In the genomic region with DNA sequence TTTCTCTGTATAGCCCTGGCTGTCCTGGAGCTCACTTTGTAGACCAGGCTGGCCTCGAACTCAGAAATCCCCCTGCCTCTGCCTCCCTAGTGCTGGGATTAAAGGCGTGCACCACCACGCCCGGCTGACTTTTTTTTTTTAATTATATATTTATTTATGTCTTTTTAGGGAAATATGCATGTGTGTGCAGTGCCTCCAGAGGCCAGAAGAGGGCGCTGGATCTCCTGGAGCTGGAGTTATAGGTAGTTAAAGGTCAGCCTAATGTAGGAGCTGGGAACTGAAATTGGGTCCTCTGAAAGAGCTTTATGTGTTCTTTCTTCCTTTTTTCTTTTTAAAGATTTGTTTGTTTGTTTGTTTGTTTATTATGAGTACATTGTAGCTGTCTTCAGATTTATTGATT, we compare ENCODE assay signal across 7 mouse cellular contexts. TPM values are rescaled to one million over a fixed set of nuclear protein-coding genes. Genes with fewer than 3 reads are reported as not detected.
DNase-seq lines count a peak whose midpoint lies in the region; ATAC-seq and TF ChIP-seq lines count a peak whose summit lies in the region.
"Not testable (repeated sequence)": the region's sequence is repeated elsewhere in the genome, so short reads cannot be mapped to it uniquely, and the experiment has no call there.

No protein-coding gene starts in this region.

- not testable (repeated sequence) for TF ChIP-seq EP300 in lung, postnatal 0 days (IDR thresholded peaks at IDR 0.05); stomach, postnatal 0 days (optimal IDR thresholded peaks at IDR 0.05)

- not testable (repeated sequence) for H3K4me3 ChIP-seq in ES-E14 (ENCODE audit: insufficient read depth in 1 of 2, low read depth in 1 of 2, low read length in 2 of 2, poor library complexity in 1 of 2, severe bottlenecking in 1 of 2); bone marrow macrophage, adult 2 months (ENCODE audit: insufficient read depth, low read length); hindbrain, embryonic 11.5 days (ENCODE audit: low read depth, low read length); left cerebral cortex, adult 2 months; lung, postnatal 0 days (ENCODE audit: low read depth, low read length); stomach, postnatal 0 days (ENCODE audit: low read depth, low read length)

- intact Hi-C loops in left cerebral cortex, adult 2 months (cut with DNase I) = not testable (repeated sequence)

- not testable (repeated sequence) for H3K4me2 ChIP-seq in hindbrain, embryonic 11.5 days (replicated peaks; ENCODE audit: low read depth, low read length); lung, postnatal 0 days (replicated peaks; ENCODE audit: low read depth, low read length); stomach, postnatal 0 days (replicated peaks; ENCODE audit: low read depth)

- peak; percentile 47 to 55 for DNase-seq in B cell, adult 2 months
- DNase-seq in ES-E14 (ENCODE audit: low read depth, low spot score); left cerebral cortex, adult 2 months (ENCODE audit: extremely low spot score in 1 of 2, low spot score in 2 of 2); lung, postnatal 0 days (ENCODE audit: low spot score); stomach, postnatal 0 days (ENCODE audit: low spot score): not testable (repeated sequence)
- peak; percentile 19 for DNase-seq in hindbrain, embryonic 11.5 days (ENCODE audit: low spot score)

- H3K9ac ChIP-seq in ES-E14 (ENCODE audit: insufficient read depth, low read depth, low read length, poor library complexity, severe bottlenecking); hindbrain, embryonic 11.5 days (ENCODE audit: low read depth, low read length); lung, postnatal 0 days (replicated peaks; ENCODE audit: low read depth); stomach, postnatal 0 days (ENCODE audit: low read length): not testable (repeated sequence)

- not testable (repeated sequence) for H3K36me3 ChIP-seq in ES-E14 (ENCODE audit: control insufficient read depth, insufficient read depth, low read length, poor library complexity, severe bottlenecking); hindbrain, embryonic 11.5 days (ENCODE audit: control insufficient read depth, insufficient read depth, low read length); lung, postnatal 0 days (ENCODE audit: insufficient read depth, low read length); stomach, postnatal 0 days (ENCODE audit: control insufficient read depth, insufficient read depth, low read length)

- in situ Hi-C loops in ES-E14 (cut with MboI; ENCODE audit: low sequenced_read_pairs in 2 of 2, unreplicated experiment in 2 of 2) = not testable (repeated sequence)

- 0 out of 2 replicates have a peak, but pooled peaks have one; percentile 25 for TF ChIP-seq CTCF in bone marrow macrophage, adult 2 months (IDR thresholded peaks at IDR 0.05; ENCODE audit: low read depth, low read length)
- peak; percentile 34; the same call in 1 of the 2 replicates for TF ChIP-seq CTCF in left cerebral cortex, adult 2 months (IDR thresholded peaks at IDR 0.05)
- peak; percentile 39 for TF ChIP-seq CTCF in lung, postnatal 0 days (IDR thresholded peaks at IDR 0.05)
- peak; percentile 59 for TF ChIP-seq CTCF in stomach, postnatal 0 days (IDR thresholded peaks at IDR 0.05; ENCODE audit: low read depth)

- ATAC-seq in hindbrain, embryonic 11.5 days (ENCODE audit: low FRiP score); lung, postnatal 0 days; stomach, postnatal 0 days (ENCODE audit: low FRiP score, low TSS enrichment): not testable (repeated sequence)

- not testable (repeated sequence) for H3K27ac ChIP-seq in ES-E14 (ENCODE audit: insufficient read depth, low read depth, low read length, poor library complexity, severe bottlenecking); bone marrow macrophage, adult 2 months (ENCODE audit: insufficient read depth, low read depth, low read length); hindbrain, embryonic 11.5 days (ENCODE audit: low read depth, low read length); left cerebral cortex, adult 2 months; lung, postnatal 0 days (ENCODE audit: low read length); stomach, postnatal 0 days (replicated peaks)

- not testable (repeated sequence) for TF ChIP-seq POLR2A in bone marrow macrophage, adult 2 months (IDR thresholded peaks at IDR 0.05; ENCODE audit: borderline replicate concordance, low read depth, low read length)

- WGBS in hindbrain, embryonic 11.5 days = 86% methylated on average over 5 of the region's 5 CpGs
- 79% methylated on average over 5 of the region's 5 CpGs for WGBS in lung, postnatal 0 days
- 84% methylated on average over 5 of the region's 5 CpGs for WGBS in stomach, postnatal 0 days

- H3K4me1 ChIP-seq in ES-E14 (ENCODE audit: control insufficient read depth in 2 of 2, insufficient read depth in 2 of 2, low read length in 2 of 2, poor library complexity in 1 of 2); hindbrain, embryonic 11.5 days (replicated peaks; ENCODE audit: control insufficient read depth, insufficient read depth, low read length); lung, postnatal 0 days (ENCODE audit: insufficient read depth, low read depth, low read length); stomach, postnatal 0 days (replicated peaks; ENCODE audit: control insufficient read depth, insufficient read depth): not testable (repeated sequence)
- H3K4me1 ChIP-seq in bone marrow macrophage, adult 2 months (ENCODE audit: control insufficient read depth, insufficient read depth, low read length) = peaks cover 18% of the 10 kb centered on the region

- not testable (repeated sequence) for H3K9me3 ChIP-seq in ES-E14 (ENCODE audit: control insufficient read depth, insufficient read depth, low read depth, low read length); hindbrain, embryonic 11.5 days (ENCODE audit: control insufficient read depth, low read length); lung, postnatal 0 days (ENCODE audit: low read length); stomach, postnatal 0 days (ENCODE audit: control insufficient read depth, low read length)

- not testable (repeated sequence) for H3K27me3 ChIP-seq in hindbrain, embryonic 11.5 days (ENCODE audit: control insufficient read depth, insufficient read depth, low read length); lung, postnatal 0 days (replicated peaks; ENCODE audit: insufficient read depth, low read length); stomach, postnatal 0 days (ENCODE audit: control insufficient read depth, insufficient read depth, low read length)

TF ChIP-seq in ES-E14, 5 proteins besides CTCF, POLR2A, EP300 and RAD21:
- peak; percentile 57; the same call in 1 of the 2 replicates for TF ChIP-seq ZNF384 (IDR thresholded peaks at IDR 0.05; ENCODE audit: low read depth, low read length)

RNA-seq across cellular contexts. Expression of gene Adipor2, which starts 25.2 kb away (rescaled TPM):
- total RNA-seq in ES-E14 (2012; rRNA removed) = 59.4 and 81.2 TPM in 2 replicates
- polyA plus RNA-seq in bone marrow macrophage, adult 2 months (2012; ENCODE audit: insufficient read depth, insufficient read length, missing spikeins) = 67.6 and 71.2 TPM in 2 replicates
- polyA plus RNA-seq in hindbrain, embryonic 11.5 days (2014; fragmentation: Nextera tagmentation; extraction: Ambion mirVana) = 19.3 and 34.5 TPM in 2 replicates
- 10 to 100 TPM; 39.9 to 40.9 TPM for total RNA-seq in left cerebral cortex, adult 2 months (2021)
- polyA plus RNA-seq in lung, postnatal 0 days (2015; fragmentation: Nextera tagmentation; extraction: Ambion mirVana) = 60.7 and 66.4 TPM in 2 replicates
- polyA plus RNA-seq in stomach, postnatal 0 days (2015; fragmentation: Nextera tagmentation; extraction: Ambion mirVana) = 80.7 and 90.5 TPM in 2 replicates

RNA-seq across cellular contexts. Expression of gene Fbxl14, which starts 36.7 kb away (rescaled TPM):
- 44.1 and 47.9 TPM in 2 replicates for total RNA-seq in ES-E14 (2012; rRNA removed)
- polyA plus RNA-seq in bone marrow macrophage, adult 2 months (2012; ENCODE audit: insufficient read depth, insufficient read length, missing spikeins) = 30.7 and 34.3 TPM in 2 replicates
- polyA plus RNA-seq in hindbrain, embryonic 11.5 days (2014; fragmentation: Nextera tagmentation; extraction: Ambion mirVana) = 5.8 and 7.0 TPM in 2 replicates
- 10 to 100 TPM; 35.9 to 40.4 TPM for total RNA-seq in left cerebral cortex, adult 2 months (2021)
- polyA plus RNA-seq in lung, postnatal 0 days (2015; fragmentation: Nextera tagmentation; extraction: Ambion mirVana) = 3.9 and 4.5 TPM in 2 replicates
- 2.9 TPM in 2 replicates for polyA plus RNA-seq in stomach, postnatal 0 days (2015; fragmentation: Nextera tagmentation; extraction: Ambion mirVana)
